Comparison of ENCODE assay signal across 24 mouse cellular contexts in genomic region chrX:53266186-53266585, GRCm38 (mm10). TPM values are rescaled to one million over a fixed set of nuclear protein-coding genes. Genes with fewer than 3 reads are reported as not detected.
DNase-seq lines count a peak whose midpoint lies in the region; ATAC-seq and TF ChIP-seq lines count a peak whose summit lies in the region.
"Had no signal": no experiment of that assay in that cellular context is flagged by ENCODE, and none has a peak within 500 bp of the region (broad histone marks: within the 10 kb centered on the region; RNA-seq: fewer than 3 reads in every experiment).

No protein-coding gene starts in this region.

- no peaks in the 10 kb centered on the region for H3K27me3 ChIP-seq in heart, embryonic 14.5 days (ENCODE audit: control insufficient read depth, insufficient read depth, low read length)
- H3K27me3 ChIP-seq in liver, postnatal 0 days (ENCODE audit: insufficient read depth, low read length): no peaks in the 10 kb centered on the region; the same call in 1 of the 2 replicates
- H3K27me3 ChIP-seq in hindbrain, embryonic 14.5 days (ENCODE audit: control insufficient read depth, insufficient read depth, low read length): no peaks in the 10 kb centered on the region
- H3K27me3 ChIP-seq: forebrain, embryonic 13.5 days; hindbrain, embryonic 13.5 days; intestine, embryonic 15.5 days; kidney, embryonic 15.5 days; limb, embryonic 15.5 days; midbrain, embryonic 15.5 days had no signal

- no peak for TF ChIP-seq EP300 in liver, postnatal 0 days (IDR thresholded peaks at IDR 0.05; ENCODE audit: low read depth)

- in situ Hi-C loops in ES-E14 (cut with MboI; ENCODE audit: low sequenced_read_pairs in 2 of 2, unreplicated experiment in 2 of 2): no loop called here

- H3K4me3 ChIP-seq in heart, embryonic 14.5 days (ENCODE audit: control insufficient read depth in 1 of 2, insufficient read depth in 1 of 2, low read depth in 1 of 2, low read length in 2 of 2): no peak overlapping the region
- peak overlapping the region; percentile 4 to 41; a peak in 1 of 4 replicates for H3K4me3 ChIP-seq in ES-E14 (ENCODE audit: insufficient read depth in 1 of 2, low read depth in 1 of 2, low read length in 2 of 2, poor library complexity in 1 of 2, severe bottlenecking in 1 of 2)
- H3K4me3 ChIP-seq in liver, postnatal 0 days (ENCODE audit: low read depth, low read length): no peak overlapping the region
- no peak overlapping the region for H3K4me3 ChIP-seq in hindbrain, embryonic 14.5 days (replicated peaks; ENCODE audit: low read length)
- H3K4me3 ChIP-seq: embryonic facial prominence, embryonic 10.5 days; forebrain, embryonic 13.5 days; hindbrain, embryonic 13.5 days; intestine, embryonic 15.5 days; kidney, embryonic 15.5 days; limb, embryonic 15.5 days; megakaryocyte, embryonic 14.5 days; midbrain, embryonic 15.5 days had no signal

- H3K9ac ChIP-seq in heart, embryonic 14.5 days (ENCODE audit: low read length): peak overlapping the region; percentile 38; the same call in 1 of the 2 replicates
- H3K9ac ChIP-seq in ES-E14 (ENCODE audit: insufficient read depth, low read depth, low read length, poor library complexity, severe bottlenecking): no peak overlapping the region; the same call in 1 of the 2 replicates
- H3K9ac ChIP-seq in liver, postnatal 0 days (replicated peaks): no peak overlapping the region
- no peak overlapping the region for H3K9ac ChIP-seq in hindbrain, embryonic 14.5 days
- H3K9ac ChIP-seq: forebrain, embryonic 13.5 days; hindbrain, embryonic 13.5 days; intestine, embryonic 15.5 days; kidney, embryonic 15.5 days; limb, embryonic 15.5 days; midbrain, embryonic 15.5 days had no signal

- DNase-seq in heart, adult 8-10 months (ENCODE audit: low spot score): no peak
- DNase-seq in 416B (ENCODE audit: low read depth) (peak; percentile 66), ES-E14 (ENCODE audit: low read depth, low spot score) (no peak)
- DNase-seq in liver, postnatal 0 days: peak; percentile 13
- DNase-seq in cerebellum, postnatal 36 days: no peak
- DNase-seq in hindbrain, embryonic 14.5 days (ENCODE audit: low spot score): no peak
- DNase-seq: cerebellum, postnatal 14 days; gastrocnemius, postnatal 36 days; right cerebral cortex, adult 18-20 months; thymus, adult 18-20 months had no signal

- H3K27ac ChIP-seq in heart, embryonic 14.5 days (replicated peaks in 1 of 2; ENCODE audit: control insufficient read depth in 1 of 2, insufficient read depth in 1 of 2, low read depth in 2 of 2, low read length in 2 of 2): peak overlapping the region; percentile 41 to 75; a peak in 1 of 4 replicates
- H3K27ac ChIP-seq in ES-E14 (ENCODE audit: insufficient read depth, low read depth, low read length, poor library complexity, severe bottlenecking): no peak overlapping the region
- H3K27ac ChIP-seq in liver, postnatal 0 days (ENCODE audit: low read depth): no peak overlapping the region
- H3K27ac ChIP-seq in hindbrain, embryonic 14.5 days: no peak overlapping the region
- H3K27ac ChIP-seq: embryonic facial prominence, embryonic 10.5 days; forebrain, embryonic 13.5 days; hindbrain, embryonic 13.5 days; intestine, embryonic 15.5 days; kidney, embryonic 15.5 days; limb, embryonic 15.5 days; midbrain, embryonic 15.5 days had no signal

- 46% methylated on average over 9 of the region's 9 CpGs for WGBS in heart, embryonic 14.5 days
- WGBS in liver, postnatal 0 days (ENCODE audit: insufficient replicate concordance): 58% methylated on average over 9 of the region's 9 CpGs
- 82% methylated on average over 9 of the region's 9 CpGs for WGBS in hindbrain, embryonic 14.5 days

- peak overlapping the region; percentile 79 for H3K4me2 ChIP-seq in heart, embryonic 14.5 days (ENCODE audit: low read length)
- H3K4me2 ChIP-seq in liver, postnatal 0 days (ENCODE audit: low read depth, low read length): no peak overlapping the region
- H3K4me2 ChIP-seq in hindbrain, embryonic 14.5 days (replicated peaks): no peak overlapping the region
- H3K4me2 ChIP-seq: forebrain, embryonic 13.5 days; hindbrain, embryonic 13.5 days; intestine, embryonic 15.5 days; kidney, embryonic 15.5 days; limb, embryonic 15.5 days; midbrain, embryonic 15.5 days had no signal

- H3K4me1 ChIP-seq in heart, embryonic 14.5 days (ENCODE audit: control insufficient read depth in 2 of 2, insufficient read depth in 2 of 2, low read length in 2 of 2): peaks cover 0 to 7% of the 10 kb centered on the region in 2 experiments; a peak in 2 of 4 replicates
- no peaks in the 10 kb centered on the region for H3K4me1 ChIP-seq in ES-E14 (ENCODE audit: control insufficient read depth in 2 of 2, insufficient read depth in 2 of 2, low read length in 2 of 2, poor library complexity in 1 of 2)
- peaks cover 4% of the 10 kb centered on the region; the same call in 1 of the 2 replicates for H3K4me1 ChIP-seq in liver, postnatal 0 days (ENCODE audit: insufficient read depth)
- no peaks in the 10 kb centered on the region for H3K4me1 ChIP-seq in hindbrain, embryonic 14.5 days (replicated peaks; ENCODE audit: control insufficient read depth, insufficient read depth, low read length)
- H3K4me1 ChIP-seq: intestine, embryonic 15.5 days; limb, embryonic 15.5 days; midbrain, embryonic 15.5 days had no signal

- H3K36me3 ChIP-seq in heart, embryonic 14.5 days (ENCODE audit: control insufficient read depth, insufficient read depth, low read length): no peaks in the 10 kb centered on the region
- H3K36me3 ChIP-seq in ES-E14 (ENCODE audit: control insufficient read depth, insufficient read depth, low read length, poor library complexity, severe bottlenecking): no peaks in the 10 kb centered on the region
- H3K36me3 ChIP-seq in liver, postnatal 0 days (replicated peaks; ENCODE audit: insufficient read depth, low read length): no peaks in the 10 kb centered on the region
- no peaks in the 10 kb centered on the region for H3K36me3 ChIP-seq in hindbrain, embryonic 14.5 days (replicated peaks; ENCODE audit: control insufficient read depth, insufficient read depth)
- H3K36me3 ChIP-seq: embryonic facial prominence, embryonic 10.5 days; hindbrain, embryonic 13.5 days; intestine, embryonic 15.5 days; kidney, embryonic 15.5 days; limb, embryonic 15.5 days; midbrain, embryonic 15.5 days had no signal

- no peak for ATAC-seq in heart, embryonic 14.5 days (ENCODE audit: insufficient number of reproducible peaks, insufficient read depth, low FRiP score, low read depth)
- no peak for ATAC-seq in liver, postnatal 0 days
- no peak for ATAC-seq in hindbrain, embryonic 14.5 days (ENCODE audit: low FRiP score)
- ATAC-seq: forebrain, embryonic 13.5 days; intestine, embryonic 15.5 days; midbrain, embryonic 15.5 days; Patski had no signal

- TF ChIP-seq CTCF in liver, postnatal 0 days (IDR thresholded peaks at IDR 0.05; ENCODE audit: low read depth): no peak

- no peaks in the 10 kb centered on the region for H3K9me3 ChIP-seq in heart, embryonic 14.5 days (ENCODE audit: control insufficient read depth, low read length)
- no peaks in the 10 kb centered on the region for H3K9me3 ChIP-seq in ES-E14 (ENCODE audit: control insufficient read depth, insufficient read depth, low read depth, low read length)
- no peaks in the 10 kb centered on the region for H3K9me3 ChIP-seq in liver, postnatal 0 days (ENCODE audit: low read length)
- H3K9me3 ChIP-seq in hindbrain, embryonic 14.5 days (ENCODE audit: control insufficient read depth, low read length): no peaks in the 10 kb centered on the region
- H3K9me3 ChIP-seq: embryonic facial prominence, embryonic 10.5 days; forebrain, embryonic 13.5 days; hindbrain, embryonic 13.5 days; intestine, embryonic 15.5 days; kidney, embryonic 15.5 days; limb, embryonic 15.5 days; megakaryocyte, embryonic 14.5 days; midbrain, embryonic 15.5 days had no signal

TF ChIP-seq in ES-E14, 5 proteins besides CTCF, POLR2A, EP300 and RAD21:
- TF ChIP-seq MAFK (IDR thresholded peaks at IDR 0.05; ENCODE audit: insufficient read depth, low read depth, low read length) (no peak), ZC3H11A (IDR thresholded peaks at IDR 0.05; ENCODE audit: borderline replicate concordance, low read depth, low read length) (no peak), CHD2 (IDR thresholded peaks at IDR 0.05; ENCODE audit: low read depth, low read length) (no peak), ZNF384 (IDR thresholded peaks at IDR 0.05; ENCODE audit: low read depth, low read length) (no peak), HCFC1 (IDR thresholded peaks at IDR 0.05; ENCODE audit: borderline replicate concordance, insufficient read depth, low read length) (no peak)

RNA-seq across cellular contexts. Expression of gene Fam122b, which starts 3.4 kb away (rescaled TPM):
- polyA plus RNA-seq in heart, embryonic 14.5 days (2014; fragmentation: Nextera tagmentation; extraction: Ambion mirVana): 28.3 TPM in 2 replicates
- total RNA-seq in heart, adult 8-10 months (2022): 1 to 10 TPM; 1.9 to 4.8 (median 3.3) TPM
- 9.4 and 12.2 TPM in 2 replicates for total RNA-seq in ES-E14 (2012; rRNA removed)
- 2.3 and 2.4 TPM in 2 replicates for polyA plus RNA-seq in liver, postnatal 0 days (2015; fragmentation: Nextera tagmentation; extraction: Ambion mirVana)
- polyA plus RNA-seq in hindbrain, embryonic 14.5 days (2014; fragmentation: Nextera tagmentation; extraction: Ambion mirVana): 4.4 and 4.5 TPM in 2 replicates

RNA-seq across cellular contexts. Expression of gene Fam122c, which starts 7.0 kb away (rescaled TPM):
- polyA plus RNA-seq in heart, embryonic 14.5 days (2014; fragmentation: Nextera tagmentation; extraction: Ambion mirVana): not detected in 2 replicates
- total RNA-seq in heart, adult 8-10 months (2022): not detected
- total RNA-seq in ES-E14 (2012; rRNA removed): not detected in 2 replicates
- polyA plus RNA-seq in liver, postnatal 0 days (2015; fragmentation: Nextera tagmentation; extraction: Ambion mirVana): not detected in 2 replicates
- polyA plus RNA-seq in hindbrain, embryonic 14.5 days (2014; fragmentation: Nextera tagmentation; extraction: Ambion mirVana): not detected in 2 replicates
- total RNA-seq: gastrocnemius, postnatal 36 days; layer of hippocampus, postnatal 25 days; left cerebral cortex, postnatal 25 days had no signal
- polyA plus RNA-seq: embryonic facial prominence, embryonic 10.5 days; forebrain, embryonic 13.5 days; hindbrain, embryonic 13.5 days; intestine, embryonic 15.5 days; kidney, embryonic 15.5 days; limb, embryonic 15.5 days; lung, embryonic 16.5 days; midbrain, embryonic 15.5 days; Patski; stomach, embryonic 14.5 days had no signal

RNA-seq across cellular contexts. Expression of gene Plac1, which starts 26.3 kb away (rescaled TPM):
- polyA plus RNA-seq in heart, embryonic 14.5 days (2014; fragmentation: Nextera tagmentation; extraction: Ambion mirVana): 8.1 and 8.4 TPM in 2 replicates
- total RNA-seq in heart, adult 8-10 months (2022): not detected
- 0.42 and 5.7 TPM in 2 replicates for total RNA-seq in ES-E14 (2012; rRNA removed)
- polyA plus RNA-seq in liver, postnatal 0 days (2015; fragmentation: Nextera tagmentation; extraction: Ambion mirVana): 0.26 and 0.32 TPM in 2 replicates
- 0.37 TPM in 1 of 2 replicates, not detected in the other for polyA plus RNA-seq in hindbrain, embryonic 14.5 days (2014; fragmentation: Nextera tagmentation; extraction: Ambion mirVana)
- total RNA-seq: gastrocnemius, postnatal 36 days; layer of hippocampus, postnatal 25 days; left cerebral cortex, postnatal 25 days had no signal

Comparison
In these comparisons a context has a peak if more than half of its experiments do, and no peak if none do; other contexts are left out.
1. H3K27ac ChIP-seq: peak in heart, embryonic 14.5 days (2 of 2); none in ES-E14 (single experiment), liver, postnatal 0 days (single experiment) and hindbrain, embryonic 14.5 days (single experiment).
2. H3K4me3 ChIP-seq: peak in ES-E14 (2 of 2); none in heart, embryonic 14.5 days (0 of 2), liver, postnatal 0 days (single experiment) and hindbrain, embryonic 14.5 days (single experiment).
3. DNase-seq: peak in 416B (single experiment) and liver, postnatal 0 days (single experiment); none in heart, adult 8-10 months (single experiment), ES-E14 (single experiment), cerebellum, postnatal 36 days (0 of 2) and hindbrain, embryonic 14.5 days (single experiment).